Mouse (Mus musculus): Measurements from ENCODE around the gene Dnah2.

DNA sequence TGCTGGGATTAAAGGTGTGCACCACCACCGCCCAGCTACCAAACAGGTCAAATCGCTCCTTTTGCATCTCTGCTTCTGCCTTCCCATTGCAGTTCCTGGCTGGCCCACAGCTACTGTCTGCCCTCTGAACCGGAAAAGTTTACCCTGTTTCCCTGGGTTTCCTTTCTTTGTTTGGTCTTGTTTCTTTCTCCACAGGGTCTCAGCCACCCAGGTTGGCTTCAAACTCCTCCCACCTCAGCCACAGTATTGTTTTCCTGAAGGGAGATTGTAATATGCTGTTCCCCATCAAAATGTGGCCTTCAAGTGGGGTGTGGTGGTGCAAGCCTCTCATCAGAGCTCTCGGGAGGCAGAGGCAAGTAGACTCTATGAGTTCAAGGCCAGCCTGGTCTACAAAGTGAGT lies 2.4 kb upstream of the Dnah2 start:
- TF ChIP-seq BHLHE40 (IDR thresholded peaks at IDR 0.05; ENCODE audit: low read depth, low read length) (no peak), MAFK (IDR thresholded peaks at IDR 0.05; ENCODE audit: insufficient replicate concordance, low read length) (no peak), CTCF (conservative IDR thresholded peaks at IDR 0.05 in 1 of 2, IDR thresholded peaks at IDR 0.05 in 1 of 2; ENCODE audit: low read depth in 2 of 2, low read length in 2 of 2) (no peak), POLR2A (IDR thresholded peaks at IDR 0.05; ENCODE audit: low read depth, low read length) (no peak), KAT2A (IDR thresholded peaks at IDR 0.05; ENCODE audit: insufficient replicate concordance, low read length) (no peak)
